Mouse (Mus musculus) megakaryocyte, embryonic 14.5 days (primary cell): ENCODE data around the gene Elac2.

Source experiments
- FLI1 ChIP-seq: IDR thresholded peaks from 2 replicates; pipeline ENCODE4 v1.6.1; 2012; ENCODE audit warnings: low read length, inconsistent platforms, mixed read lengths
- GATA1 ChIP-seq: IDR thresholded peaks from 3 replicates; pipeline ENCODE4 v1.6.1; 2012; ENCODE audit warnings: mixed read lengths, low read length, inconsistent platforms, borderline replicate concordance

GRCm38 (mm10) chr11:64929130-64929529, 49.7 kb upstream of the Elac2 start:
- TF ChIP-seq GATA1, result no peak
- no peak for TF ChIP-seq FLI1
